18 mouse cellular contexts compared by ENCODE assay signal in genomic region chr11:23335160-23335559, GRCm38 (mm10).
"Had no signal": no experiment of that assay in that cellular context is flagged by ENCODE, and none has a peak within 500 bp of the region (broad histone marks: within the 10 kb centered on the region; RNA-seq: fewer than 3 reads in every experiment).

No protein-coding gene starts in this region.

- H3K27me3 ChIP-seq: megakaryocyte, embryonic 14.5 days; neural tube, embryonic 13.5 days; neural tube, embryonic 15.5 days had no signal

- H3K9me3 ChIP-seq: megakaryocyte, embryonic 14.5 days; neural tube, embryonic 13.5 days; neural tube, embryonic 15.5 days had no signal

- H3K4me3 ChIP-seq: megakaryocyte, embryonic 14.5 days; myocyte; neural tube, embryonic 13.5 days; neural tube, embryonic 15.5 days had no signal

- H3K4me1 ChIP-seq: neural tube, embryonic 13.5 days; neural tube, embryonic 15.5 days had no signal

- H3K9ac ChIP-seq: liver, embryonic 14.5 days; lung, embryonic 14.5 days; neural tube, embryonic 13.5 days; neural tube, embryonic 15.5 days had no signal

- H3K27ac ChIP-seq: liver, embryonic 14.5 days; neural tube, embryonic 13.5 days; neural tube, embryonic 15.5 days had no signal

- ATAC-seq: midbrain, embryonic 16.5 days had no signal

- DNase-seq: lung, adult 18-20 months; lung, embryonic 14.5 days; lung, postnatal 10 days; lung, postnatal 4 days; midbrain, embryonic 14.5 days; retina, postnatal 1 day; right cerebral cortex, adult 18-20 months; right cerebral cortex, postnatal 14 days; thymus, adult 2 months; thymus, postnatal 25 days; thymus, postnatal 4 days had no signal

- H3K4me2 ChIP-seq: lung, embryonic 14.5 days; midbrain, embryonic 11.5 days; neural tube, embryonic 13.5 days; neural tube, embryonic 15.5 days had no signal
